In the genomic region with DNA sequence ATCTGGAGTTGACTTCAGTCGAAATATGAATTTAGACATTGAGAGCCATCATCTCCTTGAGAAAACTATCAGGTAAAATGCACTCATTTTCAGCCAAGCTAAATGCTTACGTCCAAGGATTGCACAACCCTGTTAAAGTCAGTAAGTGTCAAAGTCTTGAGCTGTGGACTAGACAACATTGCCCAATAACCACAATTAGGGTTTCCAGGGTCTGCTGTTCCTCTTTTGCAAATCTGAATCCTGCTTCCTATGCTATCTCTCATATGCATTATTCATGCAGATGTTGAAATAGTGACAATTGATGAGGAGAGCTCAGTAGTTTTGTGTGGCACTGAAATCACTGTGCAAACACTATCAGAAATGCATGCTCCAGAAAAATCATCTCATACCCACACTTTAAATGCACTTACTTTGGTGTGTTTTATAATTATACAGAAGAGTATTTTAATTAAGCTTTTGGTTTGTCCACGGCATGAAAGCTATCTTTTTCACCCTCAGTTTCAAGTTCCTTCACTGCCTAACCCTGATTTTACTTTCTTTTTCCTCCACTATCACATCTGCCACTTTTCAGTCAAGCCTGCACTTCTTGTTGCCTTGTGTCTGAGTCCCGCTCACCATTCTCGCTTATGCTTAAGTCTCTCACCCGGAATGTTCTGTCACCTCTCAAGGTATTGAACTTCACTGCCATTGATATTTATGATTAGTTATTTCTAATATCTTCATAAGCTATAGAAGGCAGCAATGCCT, we compare ENCODE assay signal across 13 mouse cellular contexts.
DNase-seq lines count a peak whose midpoint lies in the region; ATAC-seq and TF ChIP-seq lines count a peak whose summit lies in the region.
"Had no signal": no experiment of that assay in that cellular context is flagged by ENCODE, and none has a peak within 500 bp of the region (broad histone marks: within the 10 kb centered on the region; RNA-seq: fewer than 3 reads in every experiment).

No protein-coding gene starts in this region.

- ATAC-seq in liver, embryonic 14.5 days (ENCODE audit: insufficient read depth) = no peak; the same call in 1 of the 2 replicates
- peak; percentile 41 for ATAC-seq in megakaryocyte-erythroid progenitor cell, adult 5-6 weeks (replicated peaks; ENCODE audit: low FRiP score, low TSS enrichment, poor library complexity, severe bottlenecking)
- ATAC-seq: intestine, embryonic 15.5 days had no signal

- TF ChIP-seq CTCF in liver, embryonic 14.5 days (IDR thresholded peaks at IDR 0.05; ENCODE audit: low read depth) = no peak
- TF ChIP-seq CTCF in MEL (IDR thresholded peaks at IDR 0.05 in 2 of 3, conservative IDR thresholded peaks at IDR 0.05 in 1 of 3; ENCODE audit: control insufficient read depth in 1 of 3, insufficient read depth in 1 of 3, low read depth in 2 of 3, low read length in 3 of 3, poor library complexity in 1 of 3, severe bottlenecking in 1 of 3) = no peak

- no peak overlapping the region for H3K9ac ChIP-seq in liver, embryonic 14.5 days (replicated peaks)
- H3K9ac ChIP-seq in MEL (ENCODE audit: control insufficient read depth, low read depth, low read length, poor library complexity, severe bottlenecking) = no peak overlapping the region
- H3K9ac ChIP-seq: intestine, embryonic 15.5 days had no signal

- no peak overlapping the region for H3K4me3 ChIP-seq in liver, embryonic 14.5 days (ENCODE audit: insufficient read depth in 1 of 2, low read depth in 2 of 2, low read length in 2 of 2)
- no peak overlapping the region for H3K4me3 ChIP-seq in MEL (ENCODE audit: control insufficient read depth in 1 of 2, insufficient read depth in 1 of 2, low read depth in 2 of 2, low read length in 2 of 2)
- no peak overlapping the region for H3K4me3 ChIP-seq in brown adipose tissue, adult 24 weeks (ENCODE audit: insufficient read depth, low read depth, low read length)
- H3K4me3 ChIP-seq: intestine, embryonic 15.5 days; megakaryocyte, embryonic 14.5 days had no signal

- no peaks in the 10 kb centered on the region for H3K79me2 ChIP-seq in MEL (ENCODE audit: control insufficient read depth, insufficient read depth, low read length, poor library complexity)

- H3K27me3 ChIP-seq in liver, embryonic 14.5 days (ENCODE audit: control insufficient read depth, insufficient read depth, low read length) = no peaks in the 10 kb centered on the region
- H3K27me3 ChIP-seq in MEL (ENCODE audit: control insufficient read depth in 1 of 2, insufficient read depth in 2 of 2, low read length in 2 of 2) = no peaks in the 10 kb centered on the region
- H3K27me3 ChIP-seq: intestine, embryonic 15.5 days; megakaryocyte, embryonic 14.5 days had no signal

- H3K36me3 ChIP-seq in liver, embryonic 14.5 days (replicated peaks; ENCODE audit: control insufficient read depth, insufficient read depth, low read depth) = no peaks in the 10 kb centered on the region
- peaks cover 0 to 22% of the 10 kb centered on the region in 2 experiments; a peak in 2 of 4 replicates for H3K36me3 ChIP-seq in MEL (ENCODE audit: control insufficient read depth in 1 of 2, insufficient read depth in 2 of 2, low read length in 2 of 2)
- H3K36me3 ChIP-seq: intestine, embryonic 15.5 days had no signal

- peak; percentile 6 to 35 (median 13) for DNase-seq in liver, embryonic 14.5 days (ENCODE audit: low read depth in 3 of 3, low spot score in 3 of 3)
- no peak for DNase-seq in liver
- peak; percentile 66 for DNase-seq in MEL (ENCODE audit: low read depth, low spot score)
- no peak for DNase-seq in thymus, postnatal 10 days (ENCODE audit: low spot score in 2 of 2)
- no peak for DNase-seq in urinary bladder, postnatal 14 days (ENCODE audit: low spot score)
- DNase-seq: cerebellum, adult 8-10 months; heart, postnatal 4 days; kidney, postnatal 4 days; right cerebral cortex, postnatal 4 days had no signal

- no peaks in the 10 kb centered on the region for H3K9me3 ChIP-seq in liver, embryonic 14.5 days (ENCODE audit: control insufficient read depth, low read length)
- H3K9me3 ChIP-seq in MEL (replicated peaks; ENCODE audit: insufficient read depth, low read length) = no peaks in the 10 kb centered on the region
- H3K9me3 ChIP-seq: intestine, embryonic 15.5 days; megakaryocyte, embryonic 14.5 days had no signal

- H3K4me2 ChIP-seq in liver, embryonic 14.5 days (ENCODE audit: low read depth) = no peak overlapping the region
- H3K4me2 ChIP-seq: intestine, embryonic 15.5 days had no signal

- TF ChIP-seq RAD21 in MEL (IDR thresholded peaks at IDR 0.05; ENCODE audit: low read depth, low read length) = no peak; the same call in none of the 2 replicates

- no peak for TF ChIP-seq POLR2A in MEL (IDR thresholded peaks at IDR 0.05; ENCODE audit: control insufficient read depth in 1 of 2, insufficient read depth in 1 of 2, low read depth in 1 of 2, low read length in 2 of 2, poor library complexity in 1 of 2)

- WGBS in liver, embryonic 14.5 days (ENCODE audit: insufficient replicate concordance) = 51% methylated on average over 6 of the region's 6 CpGs

- no peak for TF ChIP-seq EP300 in liver, embryonic 14.5 days (IDR thresholded peaks at IDR 0.05; ENCODE audit: low read depth)
- peak; percentile 39 to 81; a peak in 3 of 4 replicates for TF ChIP-seq EP300 in MEL (IDR thresholded peaks at IDR 0.05; ENCODE audit: low read depth in 1 of 2, low read length in 2 of 2)

- H3K27ac ChIP-seq in liver, embryonic 14.5 days = no peak overlapping the region
- no peak overlapping the region for H3K27ac ChIP-seq in MEL (ENCODE audit: control insufficient read depth, low read depth, low read length)
- H3K27ac ChIP-seq in brown adipose tissue, adult 24 weeks (replicated peaks; ENCODE audit: low read depth, low read length) = peak overlapping the region; percentile 48
- H3K27ac ChIP-seq: intestine, embryonic 15.5 days had no signal

- no peaks in the 10 kb centered on the region for H3K4me1 ChIP-seq in liver, embryonic 14.5 days (replicated peaks; ENCODE audit: control insufficient read depth in 2 of 2, insufficient read depth in 2 of 2, low read length in 1 of 2)
- H3K4me1 ChIP-seq in MEL (ENCODE audit: control insufficient read depth in 1 of 2, insufficient read depth in 2 of 2, low read length in 2 of 2) = peaks cover 7 to 10% of the 10 kb centered on the region in 2 experiments
- no peaks in the 10 kb centered on the region for H3K4me1 ChIP-seq in brown adipose tissue, adult 24 weeks (ENCODE audit: control insufficient read depth, insufficient read depth, insufficient read length, low read length)
- H3K4me1 ChIP-seq: intestine, embryonic 15.5 days had no signal

TF ChIP-seq in MEL, 35 proteins besides CTCF, POLR2A, EP300 and RAD21:
- peak; percentile 84 for TF ChIP-seq RCOR1 (IDR thresholded peaks at IDR 0.05; ENCODE audit: low read depth, low read length)
- TF ChIP-seq GATA1 (IDR thresholded peaks at IDR 0.05; ENCODE audit: low read depth, low read length) = peak; percentile 28; the same call in 1 of the 2 replicates
- TF ChIP-seq ETS1 (IDR thresholded peaks at IDR 0.05; ENCODE audit: low read depth, low read length) = peak; percentile 35; the same call in 1 of the 2 replicates
- TF ChIP-seq BHLHE40 (IDR thresholded peaks at IDR 0.05; ENCODE audit: borderline replicate concordance, low read depth, low read length) = no peak
- TF ChIP-seq MYC (IDR thresholded peaks at IDR 0.05; ENCODE audit: low read depth, low read length) = no peak
- no peak for TF ChIP-seq KAT2A (conservative IDR thresholded peaks at IDR 0.05; ENCODE audit: low read depth, low read length)

Comparison
In these comparisons a context has a peak if more than half of its experiments do, and no peak if none do; other contexts are left out.
1. DNase-seq: peak in liver, embryonic 14.5 days (3 of 3) and MEL (single experiment); none in liver (single experiment), thymus, postnatal 10 days (0 of 2) and urinary bladder, postnatal 14 days (single experiment).